Mouse (Mus musculus) E14TG2a.4 (cell line): ENCODE measurements around the gene 1110051M20Rik.
"Not testable (repeated sequence)": the region's sequence is repeated elsewhere in the genome, so short reads cannot be mapped to it uniquely, and the experiment has no call there.

Source experiments
- CTCF ChIP-seq: conservative IDR thresholded peaks from 2 replicates; pipeline ENCODE4 v1.5.1; 2014; ENCODE audit warnings: low read length
- NANOG ChIP-seq: IDR thresholded peaks from 2 replicates; pipeline ENCODE4 v1.6.1; 2014; ENCODE audit warnings: borderline replicate concordance, low read length, mixed read lengths
- POU5F1 ChIP-seq: IDR thresholded peaks from 2 replicates; pipeline ENCODE4 v1.6.1; 2014; ENCODE audit warnings: low read length, borderline replicate concordance

GRCm38 (mm10) chr2:91237511-91238080 is 206.9 kb downstream of the 1110051M20Rik start:
- TF ChIP-seq CTCF, result peak; percentile 30; the same call in 1 of the 2 replicates
- TF ChIP-seq POU5F1, NANOG: not testable (repeated sequence)
